Mouse (Mus musculus) lung, postnatal 0 days (tissue): Measurements from ENCODE around the gene Rnf216. TPM values are rescaled to one million over a fixed set of nuclear protein-coding genes. Genes with fewer than 3 reads are reported as not detected.

Experiments
- ATAC-seq: fragments of 200-750 bp; cut with Nextera tagmentation; 2 replicates; pipeline ENCODE4 v1.8.0; 2017; ENCODE audit warnings: moderate library complexity
- DNase-seq: peaks from one replicate; pipeline ENCODE4 v3.0.0-alpha.2; 2016; ENCODE audit warnings: low spot score
- H3K27ac ChIP-seq: fragments of 300-500 bp; sonication (generic); 2 replicates; pipeline ENCODE4 v1.5.1; 2014; ENCODE audit warnings: antibody characterized with exemption, mild to moderate bottlenecking, low read length, mixed read lengths
- H3K27me3 ChIP-seq: fragments of 300-500 bp; sonication (generic); replicated peaks from 2 replicates; pipeline ENCODE4 v1.6.1; 2014; ENCODE audit warnings: low read length, mixed read lengths; ENCODE audit not compliant: insufficient read depth
- H3K36me3 ChIP-seq: fragments of 300-500 bp; sonication (generic); 2 replicates; pipeline ENCODE4 v1.6.1; 2014; ENCODE audit warnings: low read length, mixed read lengths; ENCODE audit not compliant: insufficient read depth
- H3K4me1 ChIP-seq: fragments of 300-500 bp; sonication (generic); 2 replicates; pipeline ENCODE4 v1.6.1; 2014; ENCODE audit warnings: antibody characterized with exemption, low read depth, low read length, mixed read lengths; ENCODE audit not compliant: insufficient read depth
- H3K4me2 ChIP-seq: fragments of 300-500 bp; sonication (generic); replicated peaks from 2 replicates; pipeline ENCODE4 v1.6.1; 2014; ENCODE audit warnings: low read depth, mild to moderate bottlenecking, low read length, moderate library complexity, mixed read lengths
- H3K4me3 ChIP-seq: fragments of 300-500 bp; sonication (generic); 2 replicates; pipeline ENCODE4 v1.5.1; 2014; ENCODE audit warnings: low read depth, low read length
- H3K9ac ChIP-seq: fragments of 300-500 bp; sonication (generic); replicated peaks from 2 replicates; pipeline ENCODE4 v1.6.1; 2014; ENCODE audit warnings: low read depth, mild to moderate bottlenecking
- H3K9me3 ChIP-seq: fragments of 300-500 bp; sonication (generic); 2 replicates; pipeline ENCODE4 v1.6.1; 2016; ENCODE audit warnings: low read length, mixed read lengths
- CTCF ChIP-seq: IDR thresholded peaks from 2 replicates; pipeline ENCODE4 v1.5.1; 2016; ENCODE audit warnings: antibody characterized with exemption, mild to moderate bottlenecking
- EP300 ChIP-seq: IDR thresholded peaks from 2 replicates; pipeline ENCODE4 v1.6.1; 2016; ENCODE audit warnings: antibody characterized with exemption, mild to moderate bottlenecking, control low read depth
- WGBS: fragments of 180-500 bp; shearing (Covaris S2); extraction: QIAGEN DNeasy Blood & Tissue Kit; methylation state at CpG from one replicate; pipeline ENCODE4 v1.1.7; 2014; 5-methylcytosine and 5-hydroxymethylcytosine counted together
- polyA plus RNA-seq: library from polyadenylated mRNA; unstranded; fragments of >200 nt; fragmentation: Nextera tagmentation; extraction: Ambion mirVana; gene quantifications from 2 replicates; pipeline ENCODE4 v1.2.1, GENCODE M21; 2015

The Rnf216 gene
- polyA plus RNA-seq, 1 experiment from 2014 or later, result 23.2 TPM

- H3K36me3 ChIP-seq, result peaks cover 27% of the 10 kb centered on the region
- H3K9me3 ChIP-seq, result no peaks in the 10 kb centered on the region
- no peak for TF ChIP-seq CTCF
- no peak for TF ChIP-seq EP300
- no peak overlapping the region for H3K27ac ChIP-seq
- H3K4me2 ChIP-seq, result no peak overlapping the region
- H3K4me3 ChIP-seq, result no peak overlapping the region
- H3K4me1 ChIP-seq, result no peaks in the 10 kb centered on the region
- DNase-seq (no peak), ATAC-seq (no peak)
- no peaks in the 10 kb centered on the region for H3K27me3 ChIP-seq
- H3K9ac ChIP-seq, result no peak overlapping the region
- WGBS, result 96% methylated on average over 1 of the region's 1 CpGs
These were observed 89.8 kb downstream of the Rnf216 start for GRCm38 (mm10) chr5:143022956-143023355.

- peak; percentile 88 for ATAC-seq
- 54% methylated on average over 5 of the region's 5 CpGs for WGBS
These were observed 95.4 kb downstream of the Rnf216 start for GRCm38 (mm10) chr5:143017401-143017800.

GRCm38 (mm10) chr5:143009383-143009782 is 103.4 kb downstream of the Rnf216 start:
- 89% methylated on average over 10 of the region's 11 CpGs for WGBS
- no peak for ATAC-seq
- H3K4me1 ChIP-seq, result no peaks in the 10 kb centered on the region
- TF ChIP-seq CTCF (no peak), EP300 (no peak)
- H3K9ac ChIP-seq, result no peak overlapping the region
- H3K4me3 ChIP-seq, result no peak overlapping the region
- no peak overlapping the region for H3K27ac ChIP-seq
- DNase-seq, result no peak
- H3K4me2 ChIP-seq, result no peak overlapping the region
- no peaks in the 10 kb centered on the region for H3K27me3 ChIP-seq
- H3K9me3 ChIP-seq, result no peaks in the 10 kb centered on the region
- peaks cover 18% of the 10 kb centered on the region for H3K36me3 ChIP-seq

More at GRCm38 (mm10) chr5:143017401-143017800, 95.4 kb downstream of the Rnf216 start:
- H3K27ac ChIP-seq, result peak overlapping the region; percentile 57
- peak; percentile 49 for DNase-seq
- H3K9ac ChIP-seq, result no peak overlapping the region
- no peaks in the 10 kb centered on the region for H3K4me1 ChIP-seq
- H3K36me3 ChIP-seq, result peaks cover 21% of the 10 kb centered on the region
- no peak for TF ChIP-seq CTCF
- no peak for TF ChIP-seq EP300
- H3K9me3 ChIP-seq, result no peaks in the 10 kb centered on the region
- no peak overlapping the region for H3K4me3 ChIP-seq
- no peak overlapping the region for H3K4me2 ChIP-seq
- H3K27me3 ChIP-seq, result no peaks in the 10 kb centered on the region

GRCm38 (mm10) chr5:143000654-143001500 is 111.9 kb downstream of the Rnf216 start:
- no peaks in the 10 kb centered on the region for H3K9me3 ChIP-seq
- 40% methylated on average over 9 of the region's 9 CpGs for WGBS
- 0 out of 2 replicates have a peak overlapping the region, but pooled peaks have one; percentile 14 for H3K4me2 ChIP-seq
- H3K36me3 ChIP-seq, result no peaks in the 10 kb centered on the region
- H3K9ac ChIP-seq, result no peak overlapping the region
- ATAC-seq (peak; percentile 77), DNase-seq (peak; percentile 60)
- TF ChIP-seq EP300 (no peak), CTCF (no peak)
- peak overlapping the region; percentile 71 for H3K27ac ChIP-seq
- no peaks in the 10 kb centered on the region; the same call in 1 of the 2 replicates for H3K4me1 ChIP-seq
- H3K27me3 ChIP-seq, result no peaks in the 10 kb centered on the region
- H3K4me3 ChIP-seq, result no peak overlapping the region

- no peaks in the 10 kb centered on the region for H3K9me3 ChIP-seq
- no peak overlapping the region for H3K4me3 ChIP-seq
- H3K4me1 ChIP-seq, result no peaks in the 10 kb centered on the region; the same call in 1 of the 2 replicates
- 40% methylated on average over 4 of the region's 4 CpGs for WGBS
- ATAC-seq (no peak), DNase-seq (no peak)
- H3K27ac ChIP-seq, result peak overlapping the region; percentile 71; the same call in 1 of the 2 replicates
- no peak overlapping the region for H3K9ac ChIP-seq
- TF ChIP-seq CTCF (no peak), EP300 (no peak)
- no peaks in the 10 kb centered on the region for H3K27me3 ChIP-seq
- H3K4me2 ChIP-seq, result no peak overlapping the region
- no peaks in the 10 kb centered on the region for H3K36me3 ChIP-seq
These were observed 112.7 kb downstream of the Rnf216 start for GRCm38 (mm10) chr5:143000091-143000490.

- Histone ChIP-seq H3K27me3 (no peaks in the 10 kb centered on the region), H3K4me2 (no peak overlapping the region), H3K27ac (peak overlapping the region; percentile 54), H3K9ac (no peak overlapping the region), H3K4me1 (no peaks in the 10 kb centered on the region; the same call in 1 of the 2 replicates), H3K4me3 (no peak overlapping the region), H3K36me3 (no peaks in the 10 kb centered on the region), H3K9me3 (no peaks in the 10 kb centered on the region)
- peak; percentile 48 for DNase-seq
- 39% methylated on average over 2 of the region's 2 CpGs for WGBS
- ATAC-seq, result peak; percentile 60
- no peak for TF ChIP-seq EP300
- TF ChIP-seq CTCF, result no peak
These were observed 114.6 kb downstream of the Rnf216 start for GRCm38 (mm10) chr5:142998171-142998570.
